Mouse (Mus musculus) hindbrain, embryonic 10.5 days (tissue): ENCODE results near the gene Syndig1. TPM values are rescaled to one million over a fixed set of nuclear protein-coding genes. Genes with fewer than 3 reads are reported as not detected.

Experiments
- DNase-seq: peaks from one replicate; pipeline ENCODE4 v3.0.0-alpha.2; 2017; ENCODE audit warnings: low spot score
- H3K27ac ChIP-seq: fragments of 300-500 bp; sonication (generic); 2 replicates; pipeline ENCODE4 v1.5.1; 2016; ENCODE audit warnings: mild to moderate bottlenecking, moderate library complexity
- H3K27me3 ChIP-seq: fragments of 300-500 bp; sonication (generic); 2 replicates; pipeline ENCODE4 v1.6.1; 2016; ENCODE audit warnings: mild to moderate bottlenecking; ENCODE audit not compliant: poor library complexity, insufficient read depth, severe bottlenecking
- H3K36me3 ChIP-seq: fragments of 300-500 bp; sonication (generic); 2 replicates; pipeline ENCODE4 v1.6.1; 2016; ENCODE audit warnings: mild to moderate bottlenecking, moderate library complexity
- H3K4me1 ChIP-seq: fragments of 300-500 bp; sonication (generic); replicated peaks from 2 replicates; pipeline ENCODE4 v1.6.1; 2016; ENCODE audit warnings: mild to moderate bottlenecking
- H3K4me3 ChIP-seq: fragments of 300-500 bp; sonication (generic); 2 replicates; pipeline ENCODE4 v1.5.1; 2016; ENCODE audit warnings: mild to moderate bottlenecking, moderate library complexity
- H3K9me3 ChIP-seq: fragments of 300-500 bp; sonication (generic); 2 replicates; pipeline ENCODE4 v1.6.1; 2016; ENCODE audit warnings: mild to moderate bottlenecking, moderate library complexity
- WGBS: fragments of 180-500 bp; shearing (Covaris S2); methylation state at CpG from one replicate; pipeline ENCODE4 v1.1.7; 2016; 5-methylcytosine and 5-hydroxymethylcytosine counted together
- polyA plus RNA-seq: library from polyadenylated mRNA; unstranded; fragments of >200 nt; fragmentation: Nextera tagmentation; extraction: Ambion mirVana; gene quantifications from 2 replicates; pipeline ENCODE4 v1.2.1, GENCODE M21; 2016

Gene Syndig1
- polyA plus RNA-seq, result 2.9 and 6.7 TPM in 2 replicates

- Histone ChIP-seq H3K4me3 (peak within 1 kb of the TSS; percentile 74), H3K36me3 (no peaks in the 10 kb centered on the region), H3K27ac (peak within 1 kb of the TSS; percentile 86), H3K4me1 (peaks cover 28% of the 10 kb centered on the region), H3K9me3 (no peaks in the 10 kb centered on the region), H3K27me3 (peaks cover 58% of the 10 kb centered on the region)
- no peak for DNase-seq
- WGBS, result 76% methylated on average over 2 of the region's 2 CpGs
Measured at GRCm38 (mm10) chr2:149828911-149829310, at the start of gene Syndig1. Syndig1 (plus strand) TSS chr2:149829211.

GRCm38 (mm10) chr2:149798613-149799012 is 30.4 kb upstream of the Syndig1 start:
- Histone ChIP-seq H3K4me1 (peaks cover 11% of the 10 kb centered on the region; the same call in 1 of the 2 replicates), H3K9me3 (no peaks in the 10 kb centered on the region), H3K27me3 (no peaks in the 10 kb centered on the region), H3K4me3 (no peak overlapping the region), H3K27ac (no peak overlapping the region), H3K36me3 (no peaks in the 10 kb centered on the region)
- WGBS, result 13% methylated on average over 3 of the region's 3 CpGs
- DNase-seq, result no peak

GRCm38 (mm10) chr2:149804599-149805140 is 24.3 kb upstream of the Syndig1 start:
- Histone ChIP-seq H3K36me3 (no peaks in the 10 kb centered on the region), H3K9me3 (no peaks in the 10 kb centered on the region), H3K27me3 (no peaks in the 10 kb centered on the region), H3K4me1 (no peaks in the 10 kb centered on the region), H3K27ac (no peak overlapping the region), H3K4me3 (no peak overlapping the region)
- no peak for DNase-seq
- 87% methylated on average over 3 of the region's 3 CpGs for WGBS

GRCm38 (mm10) chr2:149805256-149805655 is 23.8 kb upstream of the Syndig1 start:
- no peaks in the 10 kb centered on the region for H3K36me3 ChIP-seq
- H3K4me3 ChIP-seq, result no peak overlapping the region
- no peak overlapping the region for H3K27ac ChIP-seq
- H3K4me1 ChIP-seq, result no peaks in the 10 kb centered on the region
- no peak for DNase-seq
- no peaks in the 10 kb centered on the region for H3K27me3 ChIP-seq
- H3K9me3 ChIP-seq, result no peaks in the 10 kb centered on the region
- 88% methylated on average over 2 of the region's 2 CpGs for WGBS

GRCm38 (mm10) chr2:149812899-149813298 is 16.1 kb upstream of the Syndig1 start:
- Histone ChIP-seq H3K36me3 (no peaks in the 10 kb centered on the region), H3K9me3 (no peaks in the 10 kb centered on the region), H3K27ac (no peak overlapping the region), H3K27me3 (no peaks in the 10 kb centered on the region), H3K4me1 (no peaks in the 10 kb centered on the region), H3K4me3 (no peak overlapping the region)
- DNase-seq, result no peak
- WGBS, result 96% methylated on average over 2 of the region's 2 CpGs

GRCm38 (mm10) chr2:149818395-149818794 is 10.6 kb upstream of the Syndig1 start:
- no peaks in the 10 kb centered on the region for H3K27me3 ChIP-seq
- H3K4me1 ChIP-seq, result no peaks in the 10 kb centered on the region
- no peaks in the 10 kb centered on the region for H3K9me3 ChIP-seq
- WGBS, result 83% methylated on average over 3 of the region's 3 CpGs
- DNase-seq, result no peak
- no peak overlapping the region for H3K27ac ChIP-seq
- H3K36me3 ChIP-seq, result no peaks in the 10 kb centered on the region
- no peak overlapping the region for H3K4me3 ChIP-seq

- Histone ChIP-seq H3K4me3 (no peak overlapping the region), H3K27me3 (no peaks in the 10 kb centered on the region), H3K9me3 (no peaks in the 10 kb centered on the region), H3K36me3 (no peaks in the 10 kb centered on the region), H3K27ac (no peak overlapping the region), H3K4me1 (no peaks in the 10 kb centered on the region)
- 91% methylated on average over 3 of the region's 3 CpGs for WGBS
- DNase-seq, result no peak
Measured at GRCm38 (mm10) chr2:149819751-149820150, 9.3 kb upstream of the Syndig1 start.

GRCm38 (mm10) chr2:149820201-149820600 is 8.8 kb upstream of the Syndig1 start:
- Histone ChIP-seq H3K4me3 (no peak overlapping the region), H3K9me3 (no peaks in the 10 kb centered on the region), H3K36me3 (no peaks in the 10 kb centered on the region), H3K27ac (no peak overlapping the region), H3K27me3 (no peaks in the 10 kb centered on the region), H3K4me1 (no peaks in the 10 kb centered on the region)
- DNase-seq, result no peak
- WGBS, result 41% methylated on average over 2 of the region's 2 CpGs

- H3K27ac ChIP-seq, result peak overlapping the region; percentile 86
Measured at GRCm38 (mm10) chr2:149829955-149830535, 1.0 kb downstream of the Syndig1 start.

GRCm38 (mm10) chr2:149830536-149831458 is 1.8 kb downstream of the Syndig1 start, which contains the start of gene C530025M09Rik:
C530025M09Rik (minus strand) TSS chr2:149831213.
- H3K4me1 ChIP-seq, result peaks cover 28% of the 10 kb centered on the region
- peak within 1 kb of the TSS; percentile 74 for H3K4me3 ChIP-seq
- H3K27me3 ChIP-seq, result peaks cover 59% of the 10 kb centered on the region
- WGBS, result under 1% methylated on average over 82 of the region's 82 CpGs
- DNase-seq, result peak; percentile 69
- peak within 1 kb of the TSS; percentile 86 for H3K27ac ChIP-seq
- no peaks in the 10 kb centered on the region for H3K36me3 ChIP-seq
- H3K9me3 ChIP-seq, result no peaks in the 10 kb centered on the region

More at GRCm38 (mm10) chr2:149829955-149830535, 1.0 kb downstream of the Syndig1 start:
- Histone ChIP-seq H3K36me3 (no peaks in the 10 kb centered on the region), H3K4me3 (peak overlapping the region; percentile 74), H3K27me3 (peaks cover 59% of the 10 kb centered on the region), H3K4me1 (peaks cover 28% of the 10 kb centered on the region), H3K9me3 (no peaks in the 10 kb centered on the region)
- no peak for DNase-seq
- under 1% methylated on average over 26 of the region's 26 CpGs for WGBS

GRCm38 (mm10) chr2:149831459-149832245 is 2.6 kb downstream of the Syndig1 start:
- peaks cover 59% of the 10 kb centered on the region for H3K27me3 ChIP-seq
- peaks cover 28% of the 10 kb centered on the region for H3K4me1 ChIP-seq
- DNase-seq, result peak; percentile 31
- no peak overlapping the region for H3K27ac ChIP-seq
- WGBS, result 1% methylated on average over 29 of the region's 29 CpGs
- H3K4me3 ChIP-seq, result peak overlapping the region; percentile 74
- no peaks in the 10 kb centered on the region for H3K36me3 ChIP-seq
- H3K9me3 ChIP-seq, result no peaks in the 10 kb centered on the region

- Histone ChIP-seq H3K4me1 (peaks cover 28% of the 10 kb centered on the region), H3K36me3 (no peaks in the 10 kb centered on the region), H3K4me3 (peak overlapping the region; percentile 74), H3K27me3 (peaks cover 59% of the 10 kb centered on the region), H3K9me3 (no peaks in the 10 kb centered on the region), H3K27ac (no peak overlapping the region)
- 5% methylated on average over 5 of the region's 5 CpGs for WGBS
- DNase-seq, result no peak
Measured at GRCm38 (mm10) chr2:149832301-149832700, 3.3 kb downstream of the Syndig1 start.
